Mouse (Mus musculus) liver, embryonic 15.5 days (tissue): Measurements from ENCODE around the gene Mat1a. TPM values are rescaled to one million over a fixed set of nuclear protein-coding genes. Genes with fewer than 3 reads are reported as not detected.

Source experiments
- ATAC-seq: fragments of 200-750 bp; cut with Nextera tagmentation; 2 replicates; pipeline ENCODE4 v1.8.0; 2017; ENCODE audit warnings: moderate number of reproducible peaks, mild to moderate bottlenecking, moderate library complexity; ENCODE audit not compliant: insufficient read depth
- H3K27ac ChIP-seq: fragments of 300-500 bp; sonication (generic); replicated peaks from 2 replicates; pipeline ENCODE4 v1.5.1; 2015; ENCODE audit warnings: mild to moderate bottlenecking, inconsistent platforms
- H3K27me3 ChIP-seq: fragments of 300-500 bp; sonication (generic); 2 replicates; pipeline ENCODE4 v1.6.1; 2015; ENCODE audit warnings: mild to moderate bottlenecking, inconsistent platforms
- H3K36me3 ChIP-seq: fragments of 300-500 bp; sonication (generic); replicated peaks from 2 replicates; pipeline ENCODE4 v1.6.1; 2015; ENCODE audit warnings: moderate library complexity, mild to moderate bottlenecking, inconsistent platforms
- H3K4me1 ChIP-seq: fragments of 300-500 bp; sonication (generic); replicated peaks from 2 replicates; pipeline ENCODE4 v1.6.1; 2015; ENCODE audit warnings: inconsistent platforms
- H3K4me2 ChIP-seq: fragments of 300-500 bp; sonication (generic); 2 replicates; pipeline ENCODE4 v1.6.1; 2015; ENCODE audit warnings: moderate library complexity, mild to moderate bottlenecking, inconsistent platforms
- H3K4me3 ChIP-seq: fragments of 300-500 bp; sonication (generic); replicated peaks from 2 replicates; pipeline ENCODE4 v1.5.1; 2015; ENCODE audit warnings: mild to moderate bottlenecking, inconsistent platforms
- H3K9ac ChIP-seq: fragments of 300-500 bp; sonication (generic); 2 replicates; pipeline ENCODE4 v1.6.1; 2015; ENCODE audit warnings: moderate library complexity, mild to moderate bottlenecking, inconsistent platforms
- H3K9me3 ChIP-seq: fragments of 300-500 bp; sonication (generic); replicated peaks from 2 replicates; pipeline ENCODE4 v1.6.1; 2016; ENCODE audit warnings: inconsistent platforms
- WGBS: fragments of 180-500 bp; shearing (Covaris S2); methylation state at CpG from one replicate; pipeline ENCODE4 v1.1.7; 2015; ENCODE audit warnings: mixed read lengths; ENCODE audit not compliant: insufficient replicate concordance; 5-methylcytosine and 5-hydroxymethylcytosine counted together
- polyA plus RNA-seq: library from polyadenylated mRNA; unstranded; fragments of >200 nt; fragmentation: Nextera tagmentation; extraction: Ambion mirVana; gene quantifications from 2 replicates; pipeline ENCODE4 v1.2.1, GENCODE M21; 2015

Mat1a gene
- polyA plus RNA-seq, 1 experiment from 2014 or later: 55.9 TPM

DNA sequence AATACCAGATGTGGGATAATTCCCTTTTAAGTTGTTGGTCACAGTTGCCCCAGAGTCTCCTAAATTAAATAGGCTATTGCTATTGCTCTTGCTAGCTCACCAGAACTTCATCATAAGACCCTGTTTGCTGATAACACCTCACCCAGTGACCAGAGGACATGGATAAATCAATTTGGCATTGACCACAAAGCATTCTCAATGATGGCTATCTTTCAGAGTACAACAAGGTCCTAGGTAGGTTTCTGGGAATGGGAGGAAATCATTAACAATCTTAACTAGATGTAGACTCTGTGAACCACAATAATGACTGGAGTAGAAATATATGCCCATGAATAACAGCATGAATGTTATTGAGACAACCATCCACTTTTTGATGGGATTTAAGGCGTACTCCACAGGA lies 35.9 kb downstream of the Mat1a start:
- Histone ChIP-seq H3K27me3 (no peaks in the 10 kb centered on the region), H3K9ac (no peak overlapping the region), H3K4me2 (no peak overlapping the region), H3K27ac (no peak overlapping the region), H3K9me3 (no peaks in the 10 kb centered on the region), H3K4me1 (no peaks in the 10 kb centered on the region), H3K4me3 (no peak overlapping the region), H3K36me3 (no peaks in the 10 kb centered on the region)
- ATAC-seq: no peak
- WGBS: 63% methylated on average over 1 of the region's 1 CpGs

DNA sequence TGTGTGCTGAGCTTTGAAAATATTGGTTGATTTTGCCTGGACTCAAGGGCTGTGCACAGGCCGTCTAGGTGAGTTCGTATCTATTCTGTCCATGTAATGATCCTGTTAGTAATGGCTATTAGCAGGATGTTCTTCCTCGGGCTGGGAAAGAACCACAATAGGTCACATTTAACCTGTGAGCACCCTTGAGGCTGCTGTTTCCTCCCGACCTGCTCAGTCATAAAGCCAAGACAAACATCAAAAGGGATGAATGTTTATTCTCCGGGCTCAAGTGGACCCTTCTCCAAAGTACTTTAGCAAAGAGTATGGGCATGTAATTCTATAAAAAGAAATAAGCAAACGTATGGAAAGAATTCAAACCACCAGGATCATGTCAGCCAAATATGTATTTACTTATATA lies 41.2 kb downstream of the Mat1a start:
- no peaks in the 10 kb centered on the region for H3K4me1 ChIP-seq
- no peak for ATAC-seq
- WGBS: 45% methylated on average over 6 of the region's 6 CpGs
- no peak overlapping the region for H3K9ac ChIP-seq
- H3K27me3 ChIP-seq: no peaks in the 10 kb centered on the region
- H3K9me3 ChIP-seq: no peaks in the 10 kb centered on the region
- no peak overlapping the region for H3K27ac ChIP-seq
- H3K36me3 ChIP-seq: no peaks in the 10 kb centered on the region
- no peak overlapping the region for H3K4me3 ChIP-seq
- H3K4me2 ChIP-seq: no peak overlapping the region

DNA sequence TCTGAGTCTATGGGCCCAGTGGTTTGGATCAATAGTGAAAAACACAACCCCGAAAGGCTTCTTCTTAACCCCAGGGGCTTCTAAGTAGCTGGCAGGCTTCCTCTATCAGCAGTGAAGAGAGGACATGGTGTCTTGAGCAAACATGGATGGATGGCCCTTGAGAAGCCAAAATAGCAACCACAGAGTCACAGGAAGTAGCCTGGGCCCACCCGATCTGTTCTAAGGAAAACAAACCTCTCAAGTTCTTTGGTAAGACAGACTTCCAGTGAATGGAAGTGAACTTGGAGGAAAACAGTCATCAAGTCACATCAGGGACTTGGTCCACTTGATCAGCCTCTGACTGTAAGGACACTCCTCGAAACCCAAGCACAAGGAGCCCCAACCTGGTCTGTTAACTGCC lies 42.1 kb downstream of the Mat1a start:
- H3K4me2 ChIP-seq: no peak overlapping the region
- H3K9me3 ChIP-seq: no peaks in the 10 kb centered on the region
- no peaks in the 10 kb centered on the region for H3K4me1 ChIP-seq
- no peaks in the 10 kb centered on the region for H3K27me3 ChIP-seq
- no peak overlapping the region for H3K27ac ChIP-seq
- no peak overlapping the region for H3K4me3 ChIP-seq
- no peaks in the 10 kb centered on the region for H3K36me3 ChIP-seq
- WGBS: 39% methylated on average over 3 of the region's 3 CpGs
- no peak for ATAC-seq
- H3K9ac ChIP-seq: no peak overlapping the region

DNA sequence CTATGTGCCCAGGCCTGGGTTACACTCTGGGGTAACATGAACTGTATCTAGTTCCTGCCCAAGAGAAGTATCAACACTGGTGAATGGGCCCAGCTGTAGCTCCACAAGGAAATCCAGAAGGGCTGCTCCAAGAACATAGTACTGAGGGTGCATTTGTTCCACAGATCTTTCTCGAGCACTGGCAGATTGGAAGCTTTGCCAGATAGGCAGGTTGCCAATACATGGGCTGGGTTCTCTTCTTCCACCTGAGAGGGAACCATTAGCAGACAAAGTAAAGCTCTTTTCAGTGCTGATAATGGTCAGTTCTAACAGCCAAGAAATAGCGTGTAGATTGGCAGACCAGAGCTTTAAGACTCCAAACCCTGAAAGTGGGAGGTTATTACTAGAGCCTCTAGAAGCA lies 42.5 kb downstream of the Mat1a start:
- no peak overlapping the region for H3K4me3 ChIP-seq
- no peak for ATAC-seq
- no peaks in the 10 kb centered on the region for H3K9me3 ChIP-seq
- no peaks in the 10 kb centered on the region for H3K27me3 ChIP-seq
- H3K4me1 ChIP-seq: no peaks in the 10 kb centered on the region
- 54% methylated on average over 2 of the region's 2 CpGs for WGBS
- no peak overlapping the region for H3K27ac ChIP-seq
- no peak overlapping the region for H3K4me2 ChIP-seq
- H3K9ac ChIP-seq: no peak overlapping the region
- H3K36me3 ChIP-seq: no peaks in the 10 kb centered on the region

DNA sequence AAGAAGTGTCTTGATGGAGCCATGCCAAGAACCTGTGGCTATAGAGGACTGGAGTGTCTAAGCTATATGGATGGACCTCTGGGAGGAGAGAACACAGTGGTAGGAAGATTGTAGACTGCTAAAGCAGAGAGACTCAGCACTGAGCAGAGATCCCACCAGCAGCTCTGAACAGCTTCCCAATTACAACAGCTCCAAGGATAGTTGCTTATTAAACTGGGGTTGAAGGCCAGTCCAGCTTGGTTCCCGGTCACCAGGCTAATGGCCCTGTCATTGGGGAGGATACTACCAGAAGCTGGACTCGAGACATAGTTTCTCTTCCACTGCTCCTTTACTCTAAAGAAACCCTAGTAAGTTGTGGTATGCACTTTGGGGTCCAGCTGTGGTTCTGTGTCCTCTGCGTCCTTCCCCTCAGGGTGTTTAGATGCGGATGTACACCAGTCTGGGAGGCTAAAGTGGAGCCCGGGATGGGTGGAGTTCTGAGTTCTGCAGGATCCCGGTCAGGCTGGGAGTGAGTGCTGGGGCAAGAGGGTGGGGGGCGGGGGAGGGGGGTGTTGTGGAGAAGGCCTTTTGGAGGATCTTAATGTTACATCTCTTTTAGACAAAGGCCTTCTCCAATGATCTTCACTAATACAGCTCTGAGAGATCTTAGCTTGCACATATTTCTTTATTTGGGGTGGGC lies 46.5 kb downstream of the Mat1a start, which contains the start of gene Mbl1:
Mbl1 (plus strand) TSS at position 239 of the 679 bp plus-strand sequence.
- H3K36me3 ChIP-seq: no peaks in the 10 kb centered on the region
- H3K4me2 ChIP-seq: peak within 1 kb of the TSS; percentile 31
- no peaks in the 10 kb centered on the region for H3K9me3 ChIP-seq
- peak within 1 kb of the TSS; percentile 53 for H3K27ac ChIP-seq
- no peak within 1 kb of the TSS for H3K9ac ChIP-seq
- 59% methylated on average over 7 of the region's 7 CpGs for WGBS
- peak; percentile 82 for ATAC-seq
- H3K4me1 ChIP-seq: no peaks in the 10 kb centered on the region
- peak within 1 kb of the TSS; percentile 27 for H3K4me3 ChIP-seq
- H3K27me3 ChIP-seq: no peaks in the 10 kb centered on the region

DNA sequence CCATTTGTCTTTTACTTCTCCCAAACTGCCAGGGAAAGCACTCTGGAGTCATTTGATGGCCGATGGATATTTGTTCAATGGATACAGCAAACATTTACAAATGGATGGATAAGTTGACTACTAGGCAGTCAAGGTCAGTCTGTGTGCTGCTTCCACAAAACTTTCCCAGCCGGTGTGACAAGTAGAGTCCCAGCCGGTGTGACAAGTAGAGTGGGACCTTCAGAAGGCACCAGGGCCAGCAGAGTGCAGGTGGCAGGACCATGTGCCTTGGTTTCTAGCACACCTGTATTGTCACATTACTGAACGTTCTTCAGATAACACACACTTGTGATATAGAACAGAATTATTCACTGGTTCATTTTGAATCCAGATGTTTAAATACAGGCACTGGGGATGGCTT lies 55.2 kb downstream of the Mat1a start:
- 60% methylated on average over 4 of the region's 4 CpGs for WGBS

DNA sequence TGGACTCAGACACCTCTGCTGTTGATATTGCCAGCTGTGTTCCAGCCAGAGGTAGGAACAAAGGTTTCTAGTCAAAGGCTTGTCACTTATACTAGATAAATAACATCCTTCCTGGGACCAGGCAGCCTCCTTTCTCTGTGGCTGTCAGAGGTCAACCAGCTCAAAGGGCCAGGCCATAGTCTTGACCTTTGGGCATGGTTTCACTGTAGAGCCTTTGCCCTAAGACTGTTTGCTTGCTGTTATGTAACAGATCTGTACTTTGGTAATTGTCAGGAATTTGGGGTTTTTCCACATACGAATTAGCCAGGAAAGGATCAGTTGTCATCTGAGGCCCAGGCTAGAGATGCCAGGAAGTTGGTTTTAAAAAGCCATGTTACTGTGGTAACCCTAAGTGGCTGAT lies 55.9 kb downstream of the Mat1a start:
- Histone ChIP-seq H3K4me1 (0 out of 2 replicates have a peak, but pooled peaks cover 4% of the 10 kb centered on the region), H3K4me2 (no peak overlapping the region), H3K9me3 (no peaks in the 10 kb centered on the region), H3K4me3 (no peak overlapping the region), H3K27ac (peak overlapping the region; percentile 61), H3K27me3 (no peaks in the 10 kb centered on the region), H3K9ac (no peak overlapping the region), H3K36me3 (no peaks in the 10 kb centered on the region)
- 30% methylated on average over 1 of the region's 1 CpGs for WGBS
- peak; percentile 86 for ATAC-seq

More for the DNA sequence above, 55.2 kb downstream of the Mat1a start:
- H3K27ac ChIP-seq: peak overlapping the region; percentile 52
- H3K4me1 ChIP-seq: 0 out of 2 replicates have a peak, but pooled peaks cover 4% of the 10 kb centered on the region
- no peak overlapping the region for H3K4me3 ChIP-seq
- no peak overlapping the region for H3K9ac ChIP-seq
- ATAC-seq: peak; percentile 35; the same call in 1 of the 2 replicates
- H3K4me2 ChIP-seq: no peak overlapping the region
- no peaks in the 10 kb centered on the region for H3K36me3 ChIP-seq
- no peaks in the 10 kb centered on the region for H3K9me3 ChIP-seq
- H3K27me3 ChIP-seq: no peaks in the 10 kb centered on the region

DNA sequence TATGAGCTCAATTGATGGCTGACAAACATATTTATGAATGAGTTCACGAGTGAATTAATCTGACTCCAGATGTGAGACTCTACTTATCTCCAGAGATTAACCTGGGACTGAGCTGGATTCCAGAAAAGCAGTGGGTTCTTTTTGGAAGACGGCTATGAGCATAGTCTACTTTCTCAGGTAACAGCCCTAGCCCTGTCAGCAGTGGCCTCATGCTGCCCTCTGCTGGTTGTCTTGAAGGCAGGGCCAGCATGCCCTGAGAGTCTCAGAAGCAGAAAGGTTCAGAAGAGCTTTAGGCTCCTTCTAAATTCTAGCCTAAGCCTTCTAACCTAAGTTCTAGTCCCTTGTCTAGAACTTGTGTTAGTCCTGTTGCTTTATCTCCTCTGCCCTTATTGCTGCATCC lies 57.8 kb downstream of the Mat1a start:
- Histone ChIP-seq H3K4me3 (no peak overlapping the region), H3K9ac (no peak overlapping the region), H3K27me3 (no peaks in the 10 kb centered on the region), H3K36me3 (no peaks in the 10 kb centered on the region), H3K9me3 (no peaks in the 10 kb centered on the region), H3K27ac (no peak overlapping the region), H3K4me2 (no peak overlapping the region), H3K4me1 (0 out of 2 replicates have a peak, but pooled peaks cover 4% of the 10 kb centered on the region)
- WGBS: 8% methylated on average over 2 of the region's 2 CpGs
- ATAC-seq: no peak

DNA sequence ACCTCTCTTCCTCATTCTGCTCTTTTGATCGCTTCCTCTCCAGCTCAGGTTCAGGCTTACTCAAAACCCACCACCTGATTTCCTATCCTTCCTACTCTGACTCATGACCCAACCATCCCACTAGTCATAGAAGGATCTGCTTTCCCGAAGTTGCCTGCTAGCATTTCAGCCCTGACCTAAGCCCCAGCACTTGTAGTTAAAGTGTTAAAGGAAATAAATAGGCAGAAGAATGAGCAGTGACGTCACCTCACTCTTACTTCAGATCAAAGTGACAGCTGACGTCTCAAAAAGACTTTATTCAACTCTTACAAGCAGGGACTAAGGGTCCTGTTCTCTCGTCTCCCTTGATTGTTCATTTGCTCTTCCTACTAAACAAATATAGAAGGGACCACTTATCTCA lies 62.4 kb downstream of the Mat1a start:
- Histone ChIP-seq H3K9me3 (no peaks in the 10 kb centered on the region), H3K4me3 (no peak overlapping the region), H3K9ac (no peak overlapping the region), H3K4me1 (no peaks in the 10 kb centered on the region), H3K27ac (no peak overlapping the region), H3K4me2 (no peak overlapping the region), H3K36me3 (no peaks in the 10 kb centered on the region), H3K27me3 (no peaks in the 10 kb centered on the region)
- WGBS: 32% methylated on average over 5 of the region's 5 CpGs
- ATAC-seq: no peak

DNA sequence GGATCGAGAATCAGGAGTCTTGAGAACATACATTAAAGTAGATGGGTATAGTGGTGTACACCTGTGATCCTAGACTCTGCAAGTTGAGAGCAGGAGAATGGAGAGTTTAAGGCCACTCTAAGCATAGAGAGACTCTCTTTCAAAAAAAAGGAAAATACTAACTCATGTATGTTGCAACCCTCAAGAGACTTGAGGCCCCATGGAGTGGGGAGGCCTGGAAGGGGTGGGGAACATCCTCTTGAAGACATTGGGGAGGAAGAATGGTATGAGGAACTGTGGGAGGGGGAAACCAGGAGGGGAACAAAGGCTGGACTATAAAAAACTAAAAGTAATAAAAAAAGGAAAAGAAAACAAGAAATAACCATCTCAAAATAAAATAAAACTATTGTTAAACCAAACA lies 63.7 kb downstream of the Mat1a start:
- 72% methylated on average over 1 of the region's 1 CpGs for WGBS
- Histone ChIP-seq H3K4me2 (no peak overlapping the region), H3K4me3 (no peak overlapping the region), H3K9ac (no peak overlapping the region), H3K36me3 (no peaks in the 10 kb centered on the region), H3K27me3 (no peaks in the 10 kb centered on the region), H3K4me1 (no peaks in the 10 kb centered on the region), H3K27ac (no peak overlapping the region), H3K9me3 (no peaks in the 10 kb centered on the region)
- ATAC-seq: no peak

DNA sequence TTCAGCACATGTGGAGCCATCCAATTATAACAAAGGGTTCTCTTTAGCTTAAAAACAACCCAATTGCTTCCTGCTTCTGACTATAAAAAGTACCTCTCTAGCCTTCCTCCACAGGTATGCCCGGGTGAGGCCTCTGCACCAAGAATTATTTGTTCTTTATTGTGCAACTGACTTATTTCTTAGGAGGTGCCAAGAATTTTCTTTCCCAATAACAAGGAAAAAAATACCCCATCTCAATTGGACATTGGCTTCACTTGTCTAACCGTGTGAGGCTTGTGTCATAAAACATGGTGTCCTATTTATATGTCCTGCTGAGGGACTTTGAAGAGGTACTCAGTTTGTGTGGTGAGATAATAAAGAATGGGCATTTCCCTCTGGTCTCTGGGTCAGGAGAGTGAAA lies 65.7 kb downstream of the Mat1a start:
- Histone ChIP-seq H3K36me3 (no peaks in the 10 kb centered on the region), H3K4me2 (no peak overlapping the region), H3K9ac (no peak overlapping the region), H3K4me3 (no peak overlapping the region), H3K9me3 (no peaks in the 10 kb centered on the region), H3K27me3 (no peaks in the 10 kb centered on the region), H3K27ac (no peak overlapping the region), H3K4me1 (no peaks in the 10 kb centered on the region)
- ATAC-seq: no peak
- 38% methylated on average over 2 of the region's 2 CpGs for WGBS
